Mouse (Mus musculus) inflammation-experienced regulatory T-cells (primary cell): Measurements from ENCODE around the gene Atp5k. TPM values are rescaled to one million over a fixed set of nuclear protein-coding genes. Genes with fewer than 3 reads are reported as not detected.

Experiments
- polyA plus RNA-seq, 2 experiments: library from polyadenylated mRNA; unstranded; fragments of 100-300 nt; shearing (Covaris generic); gene quantifications; one replicate each; pipeline ENCODE4 v1.2.1; 2017

Gene Atp5k
- polyA plus RNA-seq, result 100 to 1,000 TPM; 124 to 148 TPM

DNA sequence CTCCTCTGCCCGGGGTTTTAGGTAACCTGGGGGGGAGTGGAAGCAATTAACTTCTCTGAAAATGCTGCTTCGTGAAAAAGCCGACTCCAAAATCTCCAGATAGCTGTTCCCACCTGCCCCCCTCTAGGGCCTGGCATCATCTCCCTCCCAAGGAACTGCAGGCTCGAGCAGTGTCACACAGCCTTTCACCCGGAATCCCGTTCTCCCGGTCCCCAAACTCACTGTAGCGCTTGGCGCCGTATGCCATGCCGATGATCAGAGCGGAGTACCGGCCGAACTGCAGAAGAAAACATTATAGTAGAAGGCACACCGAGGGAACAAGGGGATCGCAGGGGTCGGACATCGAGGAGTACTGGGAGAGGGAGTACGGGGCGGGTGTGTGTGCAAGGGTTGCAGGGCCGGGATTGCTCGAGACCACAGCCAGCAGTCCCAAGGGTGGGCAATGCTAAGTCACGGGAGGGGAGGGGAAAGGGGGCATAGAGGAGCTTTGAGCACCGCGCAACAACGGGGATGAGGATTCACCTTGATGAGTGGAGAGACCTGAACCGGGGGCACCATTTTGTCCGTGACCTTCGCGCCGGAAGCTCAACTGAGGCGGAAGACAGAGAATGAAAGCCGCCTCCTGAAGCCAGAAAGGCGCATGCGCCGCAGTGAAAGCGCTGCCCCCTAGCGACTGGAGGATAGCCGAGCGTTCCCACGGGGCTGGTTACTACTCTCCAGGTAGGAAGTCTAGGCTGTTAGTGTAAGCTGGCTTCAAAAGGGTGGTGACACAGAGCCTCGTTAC is at the start of gene Atp5k:
TSS of gene Atp5k (minus strand) at position 645 of the 784 bp plus-strand sequence.

DNA sequence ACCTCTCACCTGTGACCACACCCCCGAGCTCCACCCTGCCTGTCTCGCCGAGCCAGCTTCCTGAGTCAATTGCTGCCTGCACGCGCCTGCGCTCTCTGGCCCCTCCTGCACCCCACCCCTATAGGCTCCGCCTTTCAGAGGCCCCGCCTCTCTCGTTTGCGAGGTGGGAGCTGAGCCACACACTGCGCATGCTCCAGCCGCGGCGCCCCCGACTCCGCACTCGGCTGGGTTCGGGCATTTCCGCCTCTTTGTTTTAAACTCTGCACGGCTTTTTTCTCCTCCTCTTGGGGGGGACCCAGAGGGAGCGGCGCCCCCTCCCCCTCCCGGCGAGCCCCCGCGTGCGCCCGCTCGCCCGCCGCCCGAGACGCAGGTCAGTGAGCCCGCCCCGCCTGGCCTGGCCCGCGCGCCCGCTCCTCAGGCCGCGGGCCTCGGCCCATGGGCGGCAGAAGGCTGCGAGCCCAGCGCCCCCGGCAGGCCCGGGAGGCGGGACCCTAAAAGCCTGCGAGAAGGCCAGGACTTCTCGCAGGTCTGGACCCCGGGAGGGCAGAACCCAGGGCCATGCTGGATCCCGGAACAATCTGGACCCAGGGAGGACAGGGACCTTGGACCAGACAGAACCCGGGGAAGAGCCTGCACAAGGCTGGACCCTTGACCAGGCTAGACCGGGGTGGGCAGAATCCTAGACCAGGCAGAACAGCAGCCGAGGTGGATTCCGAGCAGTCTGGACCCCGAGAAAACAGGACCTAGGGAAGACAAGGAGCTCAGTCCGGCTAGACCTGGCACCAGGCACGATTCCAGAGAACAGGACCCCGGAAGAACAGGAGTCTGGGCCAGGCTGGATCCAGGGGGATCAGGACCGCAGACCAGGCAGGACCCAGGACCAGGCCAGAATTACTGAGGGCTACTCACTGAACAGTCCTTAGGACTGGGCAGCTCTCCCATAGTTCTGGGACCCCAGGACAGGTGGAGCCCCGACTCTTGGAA is 27.1 kb upstream of the Atp5k start, which contains the start of gene Pcgf3:
TSS of gene Pcgf3 (plus strand) at position 151 of the 984 bp plus-strand sequence.

DNA sequence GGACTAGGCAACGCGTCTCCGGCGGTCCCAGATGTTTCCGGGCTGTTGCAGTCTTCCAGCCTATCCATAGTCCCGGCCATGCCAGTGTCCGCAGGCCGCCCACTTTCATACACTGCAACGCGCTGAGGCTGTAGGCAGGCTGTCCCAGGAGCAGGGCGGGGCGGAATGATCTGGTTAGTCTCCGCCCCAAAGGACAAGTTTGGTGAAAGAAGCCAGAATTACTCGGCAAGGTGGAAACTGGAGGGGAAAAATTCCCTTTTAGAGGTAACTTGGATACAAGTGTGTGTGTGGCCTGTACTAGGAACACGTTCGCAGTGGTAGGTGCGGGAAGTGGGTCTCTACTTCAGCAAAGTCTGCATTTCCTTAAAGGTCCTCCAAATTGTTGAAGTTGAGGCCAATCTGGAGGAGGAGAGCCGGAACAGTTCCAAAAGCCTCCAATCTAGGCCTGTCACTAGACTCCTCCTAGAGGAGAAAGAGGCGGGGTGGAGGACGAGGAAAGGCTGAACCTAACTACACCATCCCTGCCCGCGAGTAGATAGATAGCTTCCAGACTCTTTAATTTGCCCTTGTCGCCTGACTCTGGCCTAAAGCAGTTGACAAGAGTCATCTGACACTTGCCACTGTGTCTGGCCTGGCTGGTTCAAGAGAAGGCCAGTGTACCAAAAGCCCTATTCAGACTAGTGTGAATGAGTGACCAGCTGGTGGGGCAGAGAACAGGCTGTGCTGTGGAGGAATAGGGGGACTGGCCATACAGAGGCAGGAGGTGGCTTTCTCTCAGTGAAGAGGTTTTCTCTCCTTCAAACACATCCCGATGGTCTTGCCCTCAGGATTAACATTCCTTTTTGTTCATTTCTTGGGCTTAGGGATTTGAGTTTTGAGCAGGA is 14.8 kb upstream of the Atp5k start, which contains the start of gene Mfsd7a:
TSS of gene Mfsd7a (minus strand) at position 107 of the 884 bp plus-strand sequence.

DNA sequence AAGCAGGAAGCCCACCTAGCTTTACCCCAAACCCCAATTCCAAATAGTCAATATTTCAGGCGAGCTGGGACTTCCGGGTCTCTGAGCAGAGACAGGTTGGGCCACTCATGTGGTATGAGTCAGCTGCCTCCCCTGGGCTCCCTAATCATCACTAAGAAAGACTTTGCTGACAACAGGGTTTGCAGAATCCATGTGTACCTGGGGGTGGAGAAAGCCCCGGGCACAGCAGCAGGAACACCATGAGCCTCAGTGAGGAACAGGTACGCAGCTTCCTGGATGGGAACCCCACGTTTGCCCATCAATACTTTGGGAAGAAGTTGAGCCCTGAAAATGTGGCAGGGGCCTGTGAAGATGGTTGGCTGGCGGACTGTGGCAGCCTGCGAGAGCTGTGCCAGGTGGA is 46.0 kb downstream of the Atp5k start, which contains the start of gene Pde6b:
TSS of gene Pde6b (plus strand) at position 191 of the 400 bp plus-strand sequence.

Other genes with a start within 250 kb of the Atp5k start
- gene Dr1, start 165.6 kb downstream of the Atp5k start, polyA plus RNA-seq, result 10 to 100 TPM; 55.2 to 60.3 TPM
- 1 to 10 TPM; 3.5 to 5.8 TPM for gene Pigg, start 121.8 kb downstream of the Atp5k start, polyA plus RNA-seq
- not detected for gene Gm42517, start 66.5 kb downstream of the Atp5k start, polyA plus RNA-seq
- 1 to 10 TPM in 1 of 2 experiments, under 1 TPM in 1; 0.76 to 2.3 TPM for gene Pde6b, start 46.1 kb downstream of the Atp5k start, polyA plus RNA-seq
- gene Mfsd7a, start 14.4 kb upstream of the Atp5k start, polyA plus RNA-seq, result not detected
- 10 to 100 TPM; 11.6 to 23.0 TPM for gene Pcgf3, start 26.8 kb upstream of the Atp5k start, polyA plus RNA-seq
- not detected for gene Cplx1, start 115.6 kb upstream of the Atp5k start, polyA plus RNA-seq
- gene Gak, start 195.3 kb upstream of the Atp5k start, polyA plus RNA-seq, result 100 to 1,000 TPM; 130 to 159 TPM
- 10 to 100 TPM; 37.3 to 38.5 TPM for gene Tmem175, start 195.3 kb upstream of the Atp5k start, polyA plus RNA-seq
- gene Idua, start 225.9 kb upstream of the Atp5k start, polyA plus RNA-seq, result 10 to 100 TPM; 42.1 to 43.8 TPM
- 10 to 100 TPM; 18.4 to 21.3 TPM for gene Dgkq, start 235.2 kb upstream of the Atp5k start, polyA plus RNA-seq
- gene Slc26a1, start 241.1 kb upstream of the Atp5k start, polyA plus RNA-seq, result under 1 TPM; 0.08 to 0.17 TPM